Mouse (Mus musculus): ENCODE measurements around the gene Gad2.
A peak's percentile ranks its signal among the peaks of the same experiment; 100 is the strongest.

Gad2 gene

DNA sequence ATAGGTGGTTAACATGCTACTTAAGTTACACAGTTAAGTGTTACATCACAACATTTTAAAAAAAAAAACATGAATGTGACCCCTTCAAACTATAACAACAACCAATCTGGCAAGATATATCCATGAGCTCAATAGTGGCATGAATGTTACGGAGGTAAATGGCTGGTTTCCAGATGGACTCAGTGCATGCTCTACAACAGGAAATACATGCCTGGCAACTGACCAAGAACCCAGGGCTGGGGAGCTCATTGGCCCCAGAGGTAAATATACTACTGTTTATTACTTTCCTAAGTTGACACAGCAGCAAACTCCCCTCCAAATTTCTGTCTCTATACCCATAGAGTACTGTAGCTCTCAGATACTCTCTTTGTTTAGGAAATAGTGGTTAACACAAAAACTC lies 26.4 kb downstream of the Gad2 start:
- DNase-seq, result no peak

DNA sequence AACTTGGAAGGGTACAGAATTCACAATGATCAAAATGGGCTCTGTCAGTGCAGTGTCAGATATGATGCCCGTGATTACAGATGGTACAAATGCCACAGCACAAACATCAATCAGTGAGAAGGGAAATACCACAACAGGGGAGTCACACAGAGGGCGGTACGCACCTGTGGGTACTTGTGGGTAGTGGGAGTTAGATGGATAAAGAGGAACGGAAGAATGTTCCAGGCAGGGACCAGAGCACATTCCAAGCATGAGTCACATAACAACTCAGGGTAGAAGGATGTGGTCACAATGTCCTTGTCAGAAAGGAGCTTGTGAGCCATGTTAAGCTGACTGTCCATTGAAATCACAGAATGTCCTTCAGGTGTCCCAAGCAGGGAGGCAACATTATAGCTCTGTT lies 29.8 kb downstream of the Gad2 start:
- DNase-seq, result no peak

DNA sequence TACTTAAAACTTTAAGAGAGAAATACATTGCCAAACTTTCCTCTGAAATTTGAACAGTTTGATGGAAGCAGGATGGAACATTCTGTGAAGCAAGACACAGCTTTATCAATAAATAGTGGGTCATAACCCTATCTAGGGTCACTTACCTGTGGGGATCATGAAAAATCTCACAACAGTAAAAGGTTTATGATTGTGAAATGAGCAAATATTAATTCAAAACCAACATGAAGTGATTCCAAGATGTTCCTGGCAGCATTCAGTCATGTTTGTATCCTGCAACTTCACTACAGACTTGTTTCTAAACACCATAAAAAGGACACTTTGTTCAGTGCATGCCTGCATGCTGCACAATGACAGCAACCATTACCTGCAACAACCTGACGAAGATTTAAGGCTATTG lies 41.7 kb downstream of the Gad2 start:
- no peak for DNase-seq

DNA sequence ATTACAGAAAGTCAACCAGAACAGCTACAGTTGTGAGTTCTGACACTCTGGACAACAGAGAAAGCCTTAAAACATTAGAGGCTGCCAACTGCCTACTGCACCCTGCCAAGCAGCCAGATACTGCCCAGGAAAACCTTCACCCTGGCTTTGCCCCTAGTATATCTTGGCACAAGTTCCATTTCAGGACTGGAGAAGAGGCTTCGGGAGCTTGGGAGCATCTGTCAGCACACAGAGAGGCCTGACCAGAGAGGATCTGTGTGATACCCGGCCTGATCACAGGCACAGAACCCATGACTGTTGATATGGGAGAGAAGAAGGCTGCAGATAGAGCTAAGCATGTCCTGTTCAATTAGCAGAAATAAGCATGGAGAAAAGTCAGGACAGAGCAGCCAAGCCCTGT lies 48.4 kb downstream of the Gad2 start:
- peak; percentile 40 for DNase-seq

DNA sequence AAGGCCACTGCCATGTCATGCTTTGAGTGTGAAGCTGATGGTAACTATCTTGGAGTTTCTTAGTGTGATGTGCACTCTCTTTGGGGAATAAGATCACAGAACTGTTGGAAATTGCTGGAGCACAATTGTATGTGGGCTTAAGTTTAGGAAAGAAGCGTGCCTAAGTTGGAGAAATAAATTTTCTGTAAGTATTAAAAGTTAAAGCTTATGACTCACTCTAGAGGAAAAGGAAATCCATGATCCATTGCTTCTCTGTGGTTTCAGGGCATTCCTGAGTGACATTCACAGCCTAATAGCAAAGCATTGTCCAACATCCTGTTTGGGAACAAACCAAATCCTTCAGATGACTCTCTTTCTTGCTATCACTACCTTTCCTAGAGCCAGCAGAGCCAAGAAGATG lies 49.3 kb downstream of the Gad2 start:
- no peak for DNase-seq

DNA sequence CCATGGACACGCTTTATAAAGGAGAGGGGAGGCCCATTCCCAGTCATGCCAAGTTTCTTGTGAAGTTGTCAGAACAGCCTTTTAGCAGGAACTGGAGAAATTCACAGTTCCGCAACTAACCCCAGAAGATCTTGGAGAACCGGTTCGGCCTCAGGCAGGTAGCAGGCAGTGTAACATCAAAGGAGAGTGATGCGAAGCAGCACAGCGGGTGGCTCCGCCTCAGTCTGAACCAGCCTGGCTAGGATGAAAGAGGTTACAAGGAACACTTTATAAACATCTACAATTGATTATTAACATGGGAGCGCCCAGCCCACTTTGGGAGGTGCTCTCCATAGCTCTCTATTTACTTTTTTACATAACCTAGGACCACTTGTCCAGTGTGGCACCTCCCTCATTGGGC lies 55.1 kb downstream of the Gad2 start:
- DNase-seq, result no peak

DNA sequence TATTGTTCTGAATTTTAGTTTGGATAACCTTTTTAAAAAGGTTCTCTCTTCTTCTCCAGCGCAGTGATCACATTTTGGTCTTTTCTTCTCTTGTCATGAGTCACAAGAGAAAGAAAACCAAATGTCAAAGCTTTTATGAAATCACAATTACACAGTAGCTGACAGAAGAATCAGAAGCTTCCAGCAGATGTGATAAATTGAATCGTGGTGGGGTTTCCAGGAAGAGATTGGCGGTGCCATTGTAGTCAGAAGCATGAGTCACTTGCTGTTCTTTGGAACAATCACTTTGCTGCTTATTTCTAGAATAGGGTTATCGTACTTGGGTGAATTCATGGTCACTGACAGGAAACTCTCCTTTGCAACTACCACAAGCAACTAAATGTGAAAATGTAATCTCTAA lies 57.9 kb downstream of the Gad2 start:
- no peak for DNase-seq

DNA sequence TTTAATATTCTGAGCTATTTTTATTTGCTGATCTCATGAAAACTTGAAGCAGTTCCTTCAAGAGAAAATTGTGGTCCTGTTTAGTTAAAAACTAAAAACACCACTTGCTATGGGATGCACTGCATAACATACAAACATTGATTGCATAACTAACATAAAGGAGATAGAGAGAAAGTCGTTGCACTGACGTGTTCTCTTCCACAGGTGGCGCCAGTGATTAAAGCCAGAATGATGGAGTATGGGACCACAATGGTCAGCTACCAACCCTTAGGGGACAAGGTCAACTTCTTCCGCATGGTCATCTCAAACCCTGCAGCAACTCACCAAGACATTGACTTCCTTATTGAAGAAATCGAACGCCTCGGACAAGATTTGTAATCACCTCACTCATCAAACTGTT lies 68.0 kb downstream of the Gad2 start:
- no peak for DNase-seq

DNA sequence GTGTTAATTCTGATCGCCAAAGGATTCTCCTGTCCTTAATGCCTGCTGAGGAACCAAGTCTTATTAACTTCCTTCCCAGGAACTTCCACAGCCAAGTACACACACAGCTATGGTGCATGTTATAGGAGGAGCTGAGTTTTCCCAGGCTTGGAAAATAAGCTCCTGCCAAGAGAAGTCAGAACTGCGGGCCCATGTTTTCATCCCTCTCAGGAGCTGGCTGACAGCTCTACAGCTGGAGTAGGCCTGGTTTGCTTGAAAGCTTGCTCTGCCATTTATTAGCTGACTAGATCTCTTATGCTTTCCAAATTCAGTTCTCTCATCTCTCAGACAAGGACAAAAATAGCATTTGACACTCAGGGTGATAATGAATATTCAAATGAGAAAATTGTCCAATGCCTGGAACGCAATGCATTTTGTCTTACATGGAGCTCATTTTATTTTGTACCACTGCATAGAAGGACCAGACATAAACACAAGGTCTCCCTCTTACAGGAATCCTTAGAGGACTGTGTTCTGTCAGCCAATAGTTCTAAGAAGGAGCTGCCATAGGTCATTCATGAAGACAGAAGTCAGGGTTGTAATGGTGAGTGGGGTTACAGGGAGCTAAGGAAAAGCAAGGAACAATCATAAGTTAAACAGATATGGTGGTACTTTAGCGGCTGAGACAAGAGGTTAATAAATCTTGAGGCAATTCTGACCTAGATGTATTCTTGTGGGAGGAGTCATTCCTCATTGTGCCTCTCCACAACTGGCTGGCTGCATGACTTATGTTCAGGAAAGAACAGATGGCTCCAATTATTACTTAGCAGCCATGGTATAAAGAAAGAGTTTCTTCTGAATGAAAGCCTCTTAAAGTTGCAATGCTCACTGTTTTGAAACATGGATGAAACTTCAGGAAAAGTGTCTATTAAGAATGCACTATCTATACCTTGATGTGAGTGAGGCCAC lies 83.0 kb downstream of the Gad2 start:
- DNase-seq, result no peak

DNA sequence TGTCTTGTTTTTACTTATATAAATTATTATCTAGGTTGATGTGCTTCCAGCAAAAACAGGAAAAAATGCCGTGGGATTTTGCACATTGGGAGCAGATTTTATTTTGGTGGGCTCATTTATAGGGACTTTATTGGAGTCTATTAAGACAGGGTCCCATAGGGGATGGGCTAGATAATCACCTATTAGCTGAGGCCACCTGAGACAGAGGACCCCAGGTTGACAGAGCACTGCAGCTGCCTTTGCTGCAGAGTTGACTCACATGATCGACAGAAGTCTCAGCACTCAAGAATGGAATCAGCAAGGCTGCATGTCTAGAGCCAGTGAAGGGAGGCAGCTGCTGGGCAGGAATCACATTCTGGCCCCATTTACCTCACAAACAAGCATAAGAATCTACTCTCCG lies 84.2 kb downstream of the Gad2 start:
- DNase-seq, result no peak

DNA sequence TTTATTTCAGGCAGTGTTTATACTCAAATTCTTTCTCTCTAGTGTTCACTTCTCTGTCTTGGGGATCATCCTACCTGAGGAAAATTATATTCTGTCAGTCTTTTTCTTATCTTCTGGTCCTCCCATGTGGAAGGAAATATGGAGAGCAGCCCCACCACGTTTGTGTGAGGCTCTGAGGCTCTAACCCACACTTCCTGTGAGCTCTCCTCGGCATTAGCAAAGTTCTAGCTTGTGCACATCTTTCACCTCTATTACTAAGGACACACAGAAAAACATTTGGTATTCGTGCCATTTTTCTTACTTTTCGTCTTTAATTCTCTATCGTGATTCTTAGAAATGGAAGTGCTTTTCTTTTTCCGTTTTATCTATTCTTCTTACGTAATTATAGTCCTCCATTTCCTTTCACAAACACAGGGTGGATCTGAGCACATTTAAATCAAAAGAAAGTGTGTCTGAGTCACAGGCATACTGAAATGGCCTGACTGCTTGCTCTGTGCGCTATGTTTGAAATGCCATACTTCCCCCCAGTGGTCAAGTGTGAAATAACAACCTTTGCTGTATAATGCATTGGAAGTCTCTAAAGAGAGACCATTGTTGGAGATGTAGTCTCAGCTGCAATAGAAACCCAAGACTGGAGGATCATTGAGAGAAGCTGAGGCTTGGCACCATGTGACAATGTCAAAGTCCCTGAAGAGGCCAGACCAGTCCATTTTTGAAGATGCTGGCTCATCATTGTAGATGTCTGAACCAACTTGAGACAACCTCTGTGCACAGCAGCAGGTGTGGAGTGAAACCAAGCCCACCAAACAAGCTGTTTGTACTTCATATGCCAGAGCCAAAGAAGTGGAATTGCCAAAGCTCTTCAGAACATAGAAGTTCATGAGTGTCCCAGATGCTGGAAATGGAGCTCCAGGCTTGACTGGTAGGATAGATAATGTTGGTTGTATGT lies 99.8 kb downstream of the Gad2 start:
- DNase-seq, result peak; percentile 62

DNA sequence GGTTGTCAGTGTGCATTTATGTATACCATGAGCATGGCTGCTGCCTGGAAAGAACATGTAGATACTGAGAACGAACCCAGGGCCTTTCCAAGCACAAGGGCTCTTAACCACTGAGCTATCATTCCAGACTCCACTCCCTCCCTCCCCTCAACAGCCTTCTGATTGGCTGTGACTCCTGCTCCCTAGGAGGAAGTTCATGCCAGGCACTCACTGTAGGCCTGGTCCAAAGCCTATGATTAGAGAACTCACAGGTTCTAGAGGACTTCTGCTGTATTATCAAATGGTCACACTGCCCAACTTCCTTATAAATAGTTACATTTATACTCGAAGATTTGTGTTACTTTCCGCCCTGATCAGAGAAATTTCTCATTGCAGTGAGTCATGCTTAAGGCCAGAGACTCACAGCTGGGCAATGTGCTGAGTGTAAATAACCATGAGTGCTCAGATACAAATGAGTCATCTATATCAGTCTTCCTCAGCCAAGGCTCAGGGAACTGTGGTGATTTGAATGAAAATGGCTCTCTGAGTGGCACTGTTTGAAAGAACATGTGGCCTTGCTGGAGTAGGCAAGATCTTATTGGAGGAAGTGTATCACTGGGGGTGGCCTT lies 102.0 kb downstream of the Gad2 start:
- no peak for DNase-seq

DNA sequence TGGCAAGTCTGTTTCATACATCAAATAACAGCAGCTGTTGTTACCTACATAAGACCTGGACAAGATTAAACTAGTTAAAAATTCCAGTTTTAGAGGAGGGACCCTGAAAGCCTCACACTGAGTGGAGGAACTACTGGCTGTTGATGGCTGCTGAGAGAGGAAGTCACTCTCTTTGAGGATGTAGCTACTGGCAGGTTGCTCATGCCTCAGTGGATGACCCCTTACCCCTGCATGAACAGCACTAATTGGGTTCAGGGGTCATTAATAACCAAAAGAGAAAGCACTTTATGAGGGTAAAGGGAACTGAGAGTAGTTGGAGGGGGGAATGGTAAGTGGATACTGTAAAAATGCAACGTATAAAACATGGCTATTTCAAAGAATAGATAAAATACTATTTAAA lies 105.1 kb downstream of the Gad2 start:
- no peak for DNase-seq

DNA sequence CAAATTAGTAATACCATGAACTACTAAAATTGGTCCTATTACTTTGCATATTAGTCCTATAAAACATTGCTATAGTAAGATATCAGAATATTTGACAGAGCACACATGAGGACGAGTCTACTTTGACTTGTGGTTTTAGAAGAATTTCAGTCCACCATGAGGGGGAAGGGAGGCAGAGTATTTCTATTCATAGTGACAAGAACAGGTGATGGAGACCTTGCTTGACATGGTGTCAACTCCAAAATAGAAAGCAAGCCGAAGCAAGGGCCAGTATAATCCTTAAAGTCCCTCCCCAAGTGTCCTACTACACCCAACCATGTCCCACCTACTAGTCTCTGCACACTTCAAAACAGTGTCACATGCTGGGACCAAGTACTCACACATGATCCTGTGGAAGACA lies 114.1 kb downstream of the Gad2 start:
- DNase-seq, result no peak

DNA sequence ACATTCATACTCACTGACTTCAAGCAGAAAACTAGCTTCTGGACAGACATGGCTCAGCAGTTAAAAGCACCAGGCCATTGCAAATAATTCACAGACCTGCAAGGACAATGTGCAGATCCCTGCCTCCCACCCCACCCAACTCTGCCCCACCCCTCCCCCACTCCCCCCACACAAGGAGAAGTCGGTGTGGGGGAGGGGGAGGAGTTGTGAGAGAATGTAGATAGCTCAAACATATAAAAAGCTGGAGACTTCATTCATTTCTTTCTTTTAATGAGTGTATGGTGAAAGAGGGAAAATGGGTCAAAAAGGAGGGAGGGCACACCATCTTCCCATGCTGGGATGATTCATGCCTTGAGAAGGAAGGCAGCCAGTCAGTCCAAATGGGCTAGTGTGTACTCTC lies 117.4 kb downstream of the Gad2 start:
- no peak for DNase-seq

DNA sequence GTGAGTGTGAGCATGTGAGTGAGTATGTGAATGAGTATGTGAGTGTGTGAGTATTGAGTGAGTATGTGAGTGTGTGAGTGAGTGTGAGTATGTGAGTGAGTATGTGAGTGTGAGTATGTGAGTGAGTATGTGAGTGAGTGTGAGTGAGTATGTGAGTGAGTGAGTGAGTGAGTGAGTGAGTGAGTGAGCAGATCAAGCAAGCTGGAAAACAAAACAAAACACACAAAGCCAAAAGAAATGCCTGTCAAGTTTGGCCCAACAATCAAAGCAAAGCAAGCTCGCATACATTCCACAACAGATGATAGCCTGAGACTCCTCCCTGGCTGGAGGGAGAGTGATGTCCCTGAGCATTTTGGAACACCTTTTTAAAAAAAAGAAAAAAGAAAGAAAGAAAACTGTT lies 118.4 kb downstream of the Gad2 start:
- DNase-seq, result no peak

DNA sequence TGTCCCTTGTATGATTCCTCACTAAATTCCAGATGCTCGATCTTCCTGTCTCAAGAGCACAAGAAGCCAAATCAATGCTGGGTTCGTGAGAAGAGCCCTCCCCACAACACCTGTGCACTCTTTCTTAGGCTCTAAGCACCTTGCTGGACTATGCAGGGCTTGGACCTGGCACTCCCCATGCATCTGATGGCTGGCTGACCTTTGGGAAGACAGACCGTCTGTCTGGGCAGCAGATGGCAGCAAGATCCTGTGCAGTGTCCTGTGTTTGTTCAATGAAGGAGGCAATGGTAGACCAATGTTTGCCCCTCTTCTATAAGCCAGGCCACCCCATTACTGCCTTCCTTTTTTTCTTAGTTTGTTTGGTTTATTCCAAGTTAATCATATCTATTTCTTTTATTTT lies 119.2 kb downstream of the Gad2 start:
- DNase-seq, result peak; percentile 3
